Mouse (Mus musculus) cortical plate, adult 2 months (tissue): ENCODE data around the gene Col5a1. TPM values are rescaled to one million over a fixed set of nuclear protein-coding genes. Genes with fewer than 3 reads are reported as not detected.

Experiments used
- H3K27ac ChIP-seq: fragments of 200-500 bp; 2 replicates; pipeline ENCODE4 v1.5.1; 2012; ENCODE audit warnings: low read length, control low read depth, inconsistent platforms; ENCODE audit not compliant: insufficient read depth
- H3K4me1 ChIP-seq: fragments of 200-500 bp; 2 replicates; pipeline ENCODE4 v1.6.1; 2011; ENCODE audit warnings: low read length; ENCODE audit not compliant: control insufficient read depth, insufficient read depth
- H3K4me3 ChIP-seq: fragments of 200-500 bp; 2 replicates; pipeline ENCODE4 v1.5.1; 2011; ENCODE audit warnings: mild to moderate bottlenecking, low read length, control low read depth; ENCODE audit not compliant: insufficient read depth
- CTCF ChIP-seq: fragments of 200-500 bp; IDR thresholded peaks from 2 replicates; pipeline ENCODE4 v1.5.1; 2011; ENCODE audit warnings: mild to moderate bottlenecking, control low read depth, low read length; ENCODE audit not compliant: insufficient read depth; ENCODE audit errors: extremely low read depth
- POLR2A ChIP-seq: fragments of 200-500 bp; IDR thresholded peaks from 2 replicates; pipeline ENCODE4 v1.6.1; 2011; ENCODE audit warnings: mild to moderate bottlenecking, low read length, control low read depth; ENCODE audit not compliant: insufficient read depth; ENCODE audit errors: extremely low read depth
- polyA plus RNA-seq: library from polyadenylated mRNA; depleted of rRNA; stranded (reverse); fragments of >200 nt; gene quantifications from 2 replicates; pipeline ENCODE4 v1.2.3, GENCODE M21; 2012

The Col5a1 gene
- polyA plus RNA-seq, 1 experiment, result 32.6 TPM

- Histone ChIP-seq H3K27ac (no peak overlapping the region), H3K4me1 (no peaks in the 10 kb centered on the region), H3K4me3 (no peak overlapping the region)
- TF ChIP-seq POLR2A (no peak), CTCF (no peak)
These were observed 26.5 kb downstream of the Col5a1 start for GRCm38 (mm10) chr2:27912546-27913275.

GRCm38 (mm10) chr2:27915726-27916125, 29.5 kb downstream of the Col5a1 start:
- Histone ChIP-seq H3K27ac (no peak overlapping the region), H3K4me3 (no peak overlapping the region), H3K4me1 (no peaks in the 10 kb centered on the region)
- TF ChIP-seq CTCF (peak; percentile 67), POLR2A (no peak)

GRCm38 (mm10) chr2:27916316-27916715, 30.1 kb downstream of the Col5a1 start:
- TF ChIP-seq POLR2A (no peak), CTCF (no peak)
- no peaks in the 10 kb centered on the region for H3K4me1 ChIP-seq
- no peak overlapping the region for H3K4me3 ChIP-seq
- H3K27ac ChIP-seq, result no peak overlapping the region

- Histone ChIP-seq H3K4me1 (no peaks in the 10 kb centered on the region), H3K27ac (no peak overlapping the region), H3K4me3 (no peak overlapping the region)
- no peak for TF ChIP-seq CTCF
- no peak for TF ChIP-seq POLR2A
These were observed 31.0 kb downstream of the Col5a1 start for GRCm38 (mm10) chr2:27917177-27917576.

GRCm38 (mm10) chr2:27918106-27918505, 31.9 kb downstream of the Col5a1 start:
- Histone ChIP-seq H3K27ac (no peak overlapping the region), H3K4me1 (no peaks in the 10 kb centered on the region), H3K4me3 (no peak overlapping the region)
- TF ChIP-seq CTCF (no peak), POLR2A (no peak)

GRCm38 (mm10) chr2:27919309-27919850, 33.2 kb downstream of the Col5a1 start:
- no peak overlapping the region for H3K27ac ChIP-seq
- H3K4me3 ChIP-seq, result no peak overlapping the region
- no peak for TF ChIP-seq CTCF
- TF ChIP-seq POLR2A, result no peak
- H3K4me1 ChIP-seq, result no peaks in the 10 kb centered on the region

- Histone ChIP-seq H3K4me3 (no peak overlapping the region), H3K27ac (no peak overlapping the region), H3K4me1 (no peaks in the 10 kb centered on the region)
- TF ChIP-seq POLR2A, result no peak
- no peak for TF ChIP-seq CTCF
These were observed 35.8 kb downstream of the Col5a1 start for GRCm38 (mm10) chr2:27922053-27922452.

GRCm38 (mm10) chr2:27923718-27924117, 37.5 kb downstream of the Col5a1 start:
- Histone ChIP-seq H3K27ac (no peak overlapping the region), H3K4me1 (no peaks in the 10 kb centered on the region)

GRCm38 (mm10) chr2:27924463-27924862, 38.2 kb downstream of the Col5a1 start:
- H3K4me3 ChIP-seq, result no peak overlapping the region
- H3K4me1 ChIP-seq, result no peaks in the 10 kb centered on the region
- no peak overlapping the region for H3K27ac ChIP-seq
- TF ChIP-seq CTCF (no peak), POLR2A (no peak)

More at GRCm38 (mm10) chr2:27923718-27924117, 37.5 kb downstream of the Col5a1 start:
- no peak overlapping the region for H3K4me3 ChIP-seq
- TF ChIP-seq CTCF (no peak), POLR2A (no peak)
